Mouse (Mus musculus): Measurements from ENCODE around the gene 2410004B18Rik. TPM values are rescaled to one million over a fixed set of nuclear protein-coding genes. Genes with fewer than 3 reads are reported as not detected.

The 2410004B18Rik gene
- polyA plus RNA-seq, 1 experiment from 2014 or later = 42.0 TPM

GRCm38 (mm10) chr3:145993481-145994201, 55.8 kb downstream of the 2410004B18Rik start:
- Histone ChIP-seq H3K4me1 (ENCODE audit: control insufficient read depth, insufficient read depth, low read length) (peaks cover 12% of the 10 kb centered on the region; the same call in 1 of the 2 replicates), H3K4me3 (ENCODE audit: low read length) (no peak overlapping the region), H3K27me3 (replicated peaks; ENCODE audit: control insufficient read depth, insufficient read depth, low read length) (no peaks in the 10 kb centered on the region), H3K4me2 (ENCODE audit: low read depth, low read length) (no peak overlapping the region), H3K36me3 (ENCODE audit: control insufficient read depth, insufficient read depth, low read length) (no peaks in the 10 kb centered on the region; the same call in 1 of the 2 replicates), H3K9ac (ENCODE audit: low read depth, low read length) (no peak overlapping the region), H3K9me3 (ENCODE audit: control insufficient read depth, low read length) (no peaks in the 10 kb centered on the region), H3K27ac (ENCODE audit: low read length) (no peak overlapping the region)
- no peak for ATAC-seq
- 84% methylated on average over 14 of the region's 14 CpGs for WGBS

Other genes starting within 250 kb of the 2410004B18Rik start
- gene Ddah1, start 179.3 kb upstream of the 2410004B18Rik start, polyA plus RNA-seq (2015; fragmentation: Nextera tagmentation; extraction: Ambion mirVana) = 40.5 and 44.5 TPM in 2 replicates
- gene Bcl10, start 15.2 kb upstream of the 2410004B18Rik start, polyA plus RNA-seq (2015; fragmentation: Nextera tagmentation; extraction: Ambion mirVana) = 47.2 and 51.7 TPM in 2 replicates
- 1.2 and 1.4 TPM in 2 replicates for gene Syde2, start 49.9 kb downstream of the 2410004B18Rik start, polyA plus RNA-seq (2015; fragmentation: Nextera tagmentation; extraction: Ambion mirVana)
- 0.49 TPM in 1 of 2 replicates, not detected in the other for gene Wdr63, start 170.1 kb downstream of the 2410004B18Rik start, polyA plus RNA-seq (2015; fragmentation: Nextera tagmentation; extraction: Ambion mirVana)
- gene Mcoln3, start 179.4 kb downstream of the 2410004B18Rik start, polyA plus RNA-seq (2015; fragmentation: Nextera tagmentation; extraction: Ambion mirVana) = 74.3 and 102 TPM in 2 replicates
- gene Mcoln2, start 211.8 kb downstream of the 2410004B18Rik start, polyA plus RNA-seq (2015; fragmentation: Nextera tagmentation; extraction: Ambion mirVana) = 8.1 and 8.8 TPM in 2 replicates